Mouse (Mus musculus) midbrain, embryonic 14.5 days (tissue): ENCODE results near the gene Pepd. TPM values are rescaled to one million over a fixed set of nuclear protein-coding genes. Genes with fewer than 3 reads are reported as not detected.

Experiments
- ATAC-seq: fragments of 200-750 bp; cut with Nextera tagmentation; 2 replicates; pipeline ENCODE4 v1.8.0; 2017; ENCODE audit warnings: moderate number of reproducible peaks, moderate library complexity; ENCODE audit not compliant: low FRiP score, low TSS enrichment
- DNase-seq: peaks from one replicate; pipeline ENCODE4 v3.0.0-alpha.2; 2015
- H3K27ac ChIP-seq: fragments of 300-500 bp; sonication (generic); replicated peaks from 2 replicates; pipeline ENCODE4 v1.5.1; 2014; ENCODE audit warnings: mild to moderate bottlenecking, low read depth, low read length, moderate library complexity
- H3K27me3 ChIP-seq: fragments of 300-500 bp; sonication (generic); 2 replicates; pipeline ENCODE4 v1.6.1; 2014; ENCODE audit warnings: low read length, control low read depth, mixed read lengths; ENCODE audit not compliant: control insufficient read depth, insufficient read depth
- H3K36me3 ChIP-seq: fragments of 300-500 bp; sonication (generic); 2 replicates; pipeline ENCODE4 v1.6.1; 2014; ENCODE audit warnings: low read length, control low read depth; ENCODE audit not compliant: control insufficient read depth, insufficient read depth
- H3K4me1 ChIP-seq: fragments of 300-500 bp; sonication (generic); 2 replicates; pipeline ENCODE4 v1.6.1; 2014; ENCODE audit warnings: mild to moderate bottlenecking, antibody characterized with exemption, low read length, control low read depth; ENCODE audit not compliant: control insufficient read depth, insufficient read depth
- H3K4me2 ChIP-seq: fragments of 300-500 bp; sonication (generic); 2 replicates; pipeline ENCODE4 v1.6.1; 2014; ENCODE audit warnings: mild to moderate bottlenecking, low read length, moderate library complexity
- H3K4me3 ChIP-seq: fragments of 300-500 bp; sonication (generic); replicated peaks from 2 replicates; pipeline ENCODE4 v1.5.1; 2014; ENCODE audit warnings: low read depth, low read length
- H3K9ac ChIP-seq: fragments of 300-500 bp; sonication (generic); replicated peaks from 2 replicates; pipeline ENCODE4 v1.6.1; 2014; ENCODE audit warnings: mild to moderate bottlenecking, low read length, moderate library complexity
- H3K9me3 ChIP-seq: fragments of 300-500 bp; sonication (generic); 2 replicates; pipeline ENCODE4 v1.6.1; 2016; ENCODE audit warnings: low read length, control low read depth, mixed read lengths; ENCODE audit not compliant: control insufficient read depth
- WGBS: fragments of 180-500 bp; shearing (Covaris S2); extraction: QIAGEN DNeasy Blood & Tissue Kit; methylation state at CpG from one replicate; pipeline ENCODE4 v1.1.7; 2014; 5-methylcytosine and 5-hydroxymethylcytosine counted together
- polyA plus RNA-seq: library from polyadenylated mRNA; unstranded; fragments of >200 nt; fragmentation: Nextera tagmentation; extraction: Ambion mirVana; gene quantifications from 2 replicates; pipeline ENCODE4 v1.2.1, GENCODE M21; 2014

The Pepd gene
- polyA plus RNA-seq, 1 experiment from 2014 or later = 62.4 TPM

GRCm38 (mm10) chr7:34983702-34984475 is 71.7 kb downstream of the Pepd start:
- 68% methylated on average over 4 of the region's 4 CpGs for WGBS
- Histone ChIP-seq H3K4me1 (peaks cover 26% of the 10 kb centered on the region), H3K9ac (no peak overlapping the region), H3K27me3 (no peaks in the 10 kb centered on the region), H3K4me2 (no peak overlapping the region), H3K27ac (no peak overlapping the region), H3K4me3 (no peak overlapping the region), H3K9me3 (no peaks in the 10 kb centered on the region), H3K36me3 (0 out of 2 replicates have a peak, but pooled peaks cover 2% of the 10 kb centered on the region)
- ATAC-seq = peak; percentile 20; the same call in 1 of the 2 replicates
- DNase-seq = no peak

GRCm38 (mm10) chr7:34984526-34985133 is 72.5 kb downstream of the Pepd start:
- H3K9me3 ChIP-seq = no peaks in the 10 kb centered on the region
- H3K36me3 ChIP-seq = 0 out of 2 replicates have a peak, but pooled peaks cover 2% of the 10 kb centered on the region
- no peaks in the 10 kb centered on the region for H3K27me3 ChIP-seq
- no peak overlapping the region for H3K9ac ChIP-seq
- H3K4me1 ChIP-seq = peaks cover 26% of the 10 kb centered on the region
- no peak overlapping the region for H3K4me3 ChIP-seq
- no peak overlapping the region for H3K27ac ChIP-seq
- no peak for DNase-seq
- no peak overlapping the region for H3K4me2 ChIP-seq
- 76% methylated on average over 11 of the region's 11 CpGs for WGBS
- ATAC-seq = no peak

- no peaks in the 10 kb centered on the region for H3K27me3 ChIP-seq
- H3K36me3 ChIP-seq = 0 out of 2 replicates have a peak, but pooled peaks cover 2% of the 10 kb centered on the region
- 89% methylated on average over 9 of the region's 9 CpGs for WGBS
- H3K9ac ChIP-seq = no peak overlapping the region
- DNase-seq (no peak), ATAC-seq (no peak)
- H3K4me1 ChIP-seq = peaks cover 26% of the 10 kb centered on the region
- H3K4me2 ChIP-seq = no peak overlapping the region
- no peaks in the 10 kb centered on the region for H3K9me3 ChIP-seq
- H3K27ac ChIP-seq = no peak overlapping the region
- H3K4me3 ChIP-seq = no peak overlapping the region
Observed at GRCm38 (mm10) chr7:34985216-34985615, 73.0 kb downstream of the Pepd start.

- Histone ChIP-seq H3K27ac (no peak overlapping the region), H3K9ac (no peak overlapping the region), H3K9me3 (no peaks in the 10 kb centered on the region), H3K27me3 (no peaks in the 10 kb centered on the region), H3K4me1 (peaks cover 26% of the 10 kb centered on the region), H3K36me3 (0 out of 2 replicates have a peak, but pooled peaks cover 2% of the 10 kb centered on the region), H3K4me3 (no peak overlapping the region), H3K4me2 (no peak overlapping the region)
- DNase-seq (no peak), ATAC-seq (no peak)
Observed at GRCm38 (mm10) chr7:34985646-34986045, 73.5 kb downstream of the Pepd start.

GRCm38 (mm10) chr7:34986575-34987150 is 74.5 kb downstream of the Pepd start:
- H3K9me3 ChIP-seq = no peaks in the 10 kb centered on the region
- no peak overlapping the region for H3K4me2 ChIP-seq
- H3K27me3 ChIP-seq = no peaks in the 10 kb centered on the region
- WGBS = 39% methylated on average over 7 of the region's 7 CpGs
- 0 out of 2 replicates have a peak, but pooled peaks cover 2% of the 10 kb centered on the region for H3K36me3 ChIP-seq
- H3K27ac ChIP-seq = peak overlapping the region; percentile 28
- no peak overlapping the region for H3K4me3 ChIP-seq
- peaks cover 26% of the 10 kb centered on the region for H3K4me1 ChIP-seq
- ATAC-seq (peak; percentile 51; the same call in 1 of the 2 replicates), DNase-seq (peak; percentile 80)
- H3K9ac ChIP-seq = peak overlapping the region; percentile 16; the same call in 1 of the 2 replicates

GRCm38 (mm10) chr7:34987258-34987657 is 75.1 kb downstream of the Pepd start:
- 0 out of 2 replicates have a peak, but pooled peaks have one; percentile 3 for ATAC-seq
- 60% methylated on average over 6 of the region's 6 CpGs for WGBS
- Histone ChIP-seq H3K4me2 (no peak overlapping the region), H3K27ac (peak overlapping the region; percentile 28), H3K36me3 (no peaks in the 10 kb centered on the region), H3K27me3 (no peaks in the 10 kb centered on the region), H3K4me1 (peaks cover 26% of the 10 kb centered on the region), H3K9me3 (no peaks in the 10 kb centered on the region), H3K9ac (no peak overlapping the region), H3K4me3 (no peak overlapping the region)
- DNase-seq = no peak

- no peak overlapping the region for H3K4me2 ChIP-seq
- no peak overlapping the region for H3K4me3 ChIP-seq
- ATAC-seq (peak; percentile 33; the same call in 1 of the 2 replicates), DNase-seq (no peak)
- 78% methylated on average over 3 of the region's 3 CpGs for WGBS
- H3K4me1 ChIP-seq = peaks cover 26% of the 10 kb centered on the region
- no peaks in the 10 kb centered on the region for H3K36me3 ChIP-seq
- H3K9me3 ChIP-seq = no peaks in the 10 kb centered on the region
- peak overlapping the region; percentile 39; the same call in 1 of the 2 replicates for H3K9ac ChIP-seq
- H3K27me3 ChIP-seq = no peaks in the 10 kb centered on the region
- peak overlapping the region; percentile 74 for H3K27ac ChIP-seq
Observed at GRCm38 (mm10) chr7:34988488-34988887, 76.3 kb downstream of the Pepd start.

GRCm38 (mm10) chr7:34991731-34992246 is 79.6 kb downstream of the Pepd start:
- Histone ChIP-seq H3K27ac (no peak overlapping the region), H3K4me3 (no peak overlapping the region), H3K27me3 (no peaks in the 10 kb centered on the region), H3K9ac (no peak overlapping the region), H3K9me3 (no peaks in the 10 kb centered on the region), H3K4me1 (peaks cover 23% of the 10 kb centered on the region), H3K36me3 (no peaks in the 10 kb centered on the region), H3K4me2 (no peak overlapping the region)
- ATAC-seq = no peak
- DNase-seq = no peak
- WGBS = 83% methylated on average over 6 of the region's 6 CpGs
